Mouse (Mus musculus): ENCODE data around the gene Smug1. TPM values are rescaled to one million over a fixed set of nuclear protein-coding genes. Genes with fewer than 3 reads are reported as not detected.
A peak's percentile ranks its signal among the peaks of the same experiment; 100 is the strongest.

Gene Smug1
- polyA plus RNA-seq, 1 experiment from 2014 or later: 21.8 TPM

- Histone ChIP-seq H3K4me3 (ENCODE audit: low read depth, low read length) (no peak overlapping the region), H3K4me2 (ENCODE audit: low read length) (no peak overlapping the region), H3K4me1 (replicated peaks; ENCODE audit: control insufficient read depth, insufficient read depth, low read length) (no peaks in the 10 kb centered on the region; the same call in 1 of the 2 replicates), H3K27ac (ENCODE audit: low read depth) (no peak overlapping the region), H3K36me3 (ENCODE audit: control insufficient read depth, insufficient read depth, low read length) (no peaks in the 10 kb centered on the region), H3K27me3 (replicated peaks; ENCODE audit: control insufficient read depth, insufficient read depth, low read length) (peaks cover 65% of the 10 kb centered on the region), H3K9me3 (ENCODE audit: control insufficient read depth, low read length) (no peaks in the 10 kb centered on the region), H3K9ac (ENCODE audit: low read length) (no peak overlapping the region)
- 45% methylated on average over 3 of the region's 3 CpGs for WGBS
- no peak for ATAC-seq (replicated peaks; ENCODE audit: low FRiP score, low TSS enrichment, low read depth)
- no peak for DNase-seq (ENCODE audit: low spot score)
Observed at GRCm38 (mm10) chr15:103144176-103144575, 22.7 kb downstream of the Smug1 start.

GRCm38 (mm10) chr15:103135431-103135947 lies 31.4 kb downstream of the Smug1 start:
- Histone ChIP-seq H3K36me3 (ENCODE audit: control insufficient read depth, insufficient read depth, low read length) (no peaks in the 10 kb centered on the region), H3K27me3 (replicated peaks; ENCODE audit: control insufficient read depth, insufficient read depth, low read length) (peaks cover 32% of the 10 kb centered on the region), H3K4me3 (ENCODE audit: low read depth, low read length) (no peak overlapping the region), H3K4me2 (ENCODE audit: low read length) (no peak overlapping the region), H3K4me1 (replicated peaks; ENCODE audit: control insufficient read depth, insufficient read depth, low read length) (peaks cover 14% of the 10 kb centered on the region), H3K27ac (ENCODE audit: low read depth) (no peak overlapping the region), H3K9ac (ENCODE audit: low read length) (no peak overlapping the region), H3K9me3 (ENCODE audit: control insufficient read depth, low read length) (no peaks in the 10 kb centered on the region)
- no peak for DNase-seq (ENCODE audit: low spot score)
- 21% methylated on average over 13 of the region's 13 CpGs for WGBS
- no peak for ATAC-seq (replicated peaks; ENCODE audit: low FRiP score, low TSS enrichment, low read depth)

- no peak overlapping the region for H3K9ac ChIP-seq (ENCODE audit: low read length)
- WGBS: 38% methylated on average over 5 of the region's 5 CpGs
- ATAC-seq (replicated peaks; ENCODE audit: low FRiP score, low TSS enrichment, low read depth): 0 out of 2 replicates have a peak, but pooled peaks have one; percentile 20
Observed at GRCm38 (mm10) chr15:103134277-103135086, 32.4 kb downstream of the Smug1 start.

GRCm38 (mm10) chr15:103133761-103134160 lies 33.1 kb downstream of the Smug1 start:
- Histone ChIP-seq H3K27ac (ENCODE audit: low read depth) (no peak overlapping the region), H3K27me3 (replicated peaks; ENCODE audit: control insufficient read depth, insufficient read depth, low read length) (peaks cover 25% of the 10 kb centered on the region; the same call in 1 of the 2 replicates), H3K4me2 (ENCODE audit: low read length) (no peak overlapping the region), H3K4me3 (ENCODE audit: low read depth, low read length) (no peak overlapping the region), H3K36me3 (ENCODE audit: control insufficient read depth, insufficient read depth, low read length) (no peaks in the 10 kb centered on the region), H3K4me1 (replicated peaks; ENCODE audit: control insufficient read depth, insufficient read depth, low read length) (peaks cover 23% of the 10 kb centered on the region), H3K9me3 (ENCODE audit: control insufficient read depth, low read length) (no peaks in the 10 kb centered on the region), H3K9ac (ENCODE audit: low read length) (no peak overlapping the region)
- ATAC-seq (replicated peaks; ENCODE audit: low FRiP score, low TSS enrichment, low read depth) (no peak; the same call in 1 of the 2 replicates), DNase-seq (ENCODE audit: low spot score) (no peak)
- WGBS: 32% methylated on average over 4 of the region's 4 CpGs

More at GRCm38 (mm10) chr15:103134277-103135086, 32.4 kb downstream of the Smug1 start:
- H3K4me3 ChIP-seq (ENCODE audit: low read depth, low read length): no peak overlapping the region
- no peaks in the 10 kb centered on the region for H3K36me3 ChIP-seq (ENCODE audit: control insufficient read depth, insufficient read depth, low read length)
- peaks cover 27% of the 10 kb centered on the region for H3K27me3 ChIP-seq (replicated peaks; ENCODE audit: control insufficient read depth, insufficient read depth, low read length)
- no peak overlapping the region for H3K27ac ChIP-seq (ENCODE audit: low read depth)
- no peak for DNase-seq (ENCODE audit: low spot score)
- H3K9me3 ChIP-seq (ENCODE audit: control insufficient read depth, low read length): no peaks in the 10 kb centered on the region
- H3K4me1 ChIP-seq (replicated peaks; ENCODE audit: control insufficient read depth, insufficient read depth, low read length): peaks cover 16% of the 10 kb centered on the region
- H3K4me2 ChIP-seq (ENCODE audit: low read length): no peak overlapping the region

GRCm38 (mm10) chr15:103130729-103131128 lies 36.2 kb downstream of the Smug1 start:
- 90% methylated on average over 1 of the region's 1 CpGs for WGBS
- H3K27me3 ChIP-seq (replicated peaks; ENCODE audit: control insufficient read depth, insufficient read depth, low read length): peaks cover 15% of the 10 kb centered on the region; the same call in 1 of the 2 replicates
- ATAC-seq (replicated peaks; ENCODE audit: low FRiP score, low TSS enrichment, low read depth): no peak
- no peak for DNase-seq (ENCODE audit: low spot score)
- H3K27ac ChIP-seq (ENCODE audit: low read depth): no peak overlapping the region
- H3K4me3 ChIP-seq (ENCODE audit: low read depth, low read length): no peak overlapping the region
- H3K4me2 ChIP-seq (ENCODE audit: low read length): no peak overlapping the region
- no peaks in the 10 kb centered on the region for H3K9me3 ChIP-seq (ENCODE audit: control insufficient read depth, low read length)
- no peak overlapping the region for H3K9ac ChIP-seq (ENCODE audit: low read length)
- no peaks in the 10 kb centered on the region for H3K36me3 ChIP-seq (ENCODE audit: control insufficient read depth, insufficient read depth, low read length)
- peaks cover 35% of the 10 kb centered on the region for H3K4me1 ChIP-seq (replicated peaks; ENCODE audit: control insufficient read depth, insufficient read depth, low read length)

- no peak overlapping the region for H3K4me2 ChIP-seq (ENCODE audit: low read length)
- H3K4me3 ChIP-seq (ENCODE audit: low read depth, low read length): no peak overlapping the region
- ATAC-seq (replicated peaks; ENCODE audit: low FRiP score, low TSS enrichment, low read depth) (no peak), DNase-seq (ENCODE audit: low spot score) (no peak)
- peaks cover 32% of the 10 kb centered on the region for H3K4me1 ChIP-seq (replicated peaks; ENCODE audit: control insufficient read depth, insufficient read depth, low read length)
- no peak overlapping the region for H3K9ac ChIP-seq (ENCODE audit: low read length)
- H3K9me3 ChIP-seq (ENCODE audit: control insufficient read depth, low read length): no peaks in the 10 kb centered on the region
- H3K36me3 ChIP-seq (ENCODE audit: control insufficient read depth, insufficient read depth, low read length): no peaks in the 10 kb centered on the region
- WGBS: 23% methylated on average over 6 of the region's 6 CpGs
- H3K27ac ChIP-seq (ENCODE audit: low read depth): no peak overlapping the region
- peaks cover 17% of the 10 kb centered on the region for H3K27me3 ChIP-seq (replicated peaks; ENCODE audit: control insufficient read depth, insufficient read depth, low read length)
Observed at GRCm38 (mm10) chr15:103129289-103129688, 37.6 kb downstream of the Smug1 start.

- no peak for DNase-seq (ENCODE audit: low spot score)
- Histone ChIP-seq H3K36me3 (ENCODE audit: control insufficient read depth, insufficient read depth, low read length) (no peaks in the 10 kb centered on the region), H3K9ac (ENCODE audit: low read length) (no peak overlapping the region), H3K27me3 (replicated peaks; ENCODE audit: control insufficient read depth, insufficient read depth, low read length) (peaks cover 26% of the 10 kb centered on the region), H3K4me1 (replicated peaks; ENCODE audit: control insufficient read depth, insufficient read depth, low read length) (peaks cover 43% of the 10 kb centered on the region), H3K4me3 (ENCODE audit: low read depth, low read length) (no peak overlapping the region), H3K27ac (ENCODE audit: low read depth) (no peak overlapping the region; the same call in 1 of the 2 replicates), H3K4me2 (ENCODE audit: low read length) (no peak overlapping the region), H3K9me3 (ENCODE audit: control insufficient read depth, low read length) (no peaks in the 10 kb centered on the region)
- WGBS: 21% methylated on average over 1 of the region's 1 CpGs
- 0 out of 2 replicates have a peak, but pooled peaks have one; percentile 21 for ATAC-seq (replicated peaks; ENCODE audit: low FRiP score, low TSS enrichment, low read depth)
Observed at GRCm38 (mm10) chr15:103128056-103128833, 38.6 kb downstream of the Smug1 start.

- H3K27ac ChIP-seq (ENCODE audit: low read depth): no peak overlapping the region
- WGBS: 59% methylated on average over 5 of the region's 5 CpGs
- DNase-seq (ENCODE audit: low spot score) (no peak), ATAC-seq (replicated peaks; ENCODE audit: low FRiP score, low TSS enrichment, low read depth) (no peak)
- H3K4me1 ChIP-seq (replicated peaks; ENCODE audit: control insufficient read depth, insufficient read depth, low read length): peaks cover 63% of the 10 kb centered on the region
- no peak overlapping the region for H3K4me2 ChIP-seq (ENCODE audit: low read length)
- H3K4me3 ChIP-seq (ENCODE audit: low read depth, low read length): no peak overlapping the region
- H3K36me3 ChIP-seq (ENCODE audit: control insufficient read depth, insufficient read depth, low read length): no peaks in the 10 kb centered on the region
- H3K27me3 ChIP-seq (replicated peaks; ENCODE audit: control insufficient read depth, insufficient read depth, low read length): peaks cover 23% of the 10 kb centered on the region
- no peaks in the 10 kb centered on the region for H3K9me3 ChIP-seq (ENCODE audit: control insufficient read depth, low read length)
- H3K9ac ChIP-seq (ENCODE audit: low read length): no peak overlapping the region
Observed at GRCm38 (mm10) chr15:103125982-103126381, 40.9 kb downstream of the Smug1 start.
